Mouse (Mus musculus) bone marrow macrophage, adult 2 months (primary cell): ENCODE results near the gene Pde8b. TPM values are rescaled to one million over a fixed set of nuclear protein-coding genes. Genes with fewer than 3 reads are reported as not detected.

Source experiments
- H3K27ac ChIP-seq: 2 replicates; pipeline ENCODE4 v1.5.1; 2012; ENCODE audit warnings: low read depth, low read length; ENCODE audit not compliant: insufficient read depth
- H3K4me1 ChIP-seq: 2 replicates; pipeline ENCODE4 v1.6.1; 2012; ENCODE audit warnings: low read length; ENCODE audit not compliant: control insufficient read depth, insufficient read depth
- H3K4me3 ChIP-seq: 2 replicates; pipeline ENCODE4 v1.5.1; 2012; ENCODE audit warnings: mild to moderate bottlenecking, low read length, moderate library complexity; ENCODE audit not compliant: insufficient read depth
- CTCF ChIP-seq: IDR thresholded peaks from 2 replicates; pipeline ENCODE4 v1.5.1; 2012; ENCODE audit warnings: low read depth, mild to moderate bottlenecking, low read length, moderate library complexity
- POLR2A ChIP-seq: IDR thresholded peaks from 2 replicates; pipeline ENCODE4 v1.6.1; 2012; ENCODE audit warnings: mild to moderate bottlenecking, low read depth, low read length, borderline replicate concordance
- polyA plus RNA-seq: library from polyadenylated mRNA; stranded (reverse); fragments of >200 nt; gene quantifications from 2 replicates; pipeline ENCODE4 v1.2.4, GENCODE M21; 2012; ENCODE audit not compliant: missing spikeins, insufficient read depth, insufficient read length

The Pde8b gene
- polyA plus RNA-seq, 1 experiment: 4.9 TPM

DNA sequence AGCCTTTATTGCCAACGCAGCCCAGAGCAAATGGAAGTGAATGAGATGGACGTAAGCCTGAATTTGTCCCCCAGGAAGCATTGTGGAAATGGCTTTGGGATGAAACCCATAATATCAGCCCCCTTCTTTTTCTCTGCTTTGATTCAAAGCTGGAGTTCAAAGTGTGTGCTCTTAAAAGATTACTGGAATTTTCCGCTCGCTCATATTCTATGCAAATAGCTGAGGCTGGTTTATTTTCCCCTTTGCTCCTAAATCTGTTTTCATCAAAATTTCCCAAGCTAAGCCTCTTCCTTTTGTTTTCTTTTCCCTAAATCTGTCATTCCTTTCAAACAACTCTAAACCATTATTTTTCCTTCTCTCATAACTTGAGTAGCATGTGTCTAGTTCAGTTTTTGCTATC, 129.6 kb downstream of the Pde8b start:
- Histone ChIP-seq H3K27ac (no peak overlapping the region), H3K4me3 (no peak overlapping the region), H3K4me1 (no peaks in the 10 kb centered on the region)
- TF ChIP-seq POLR2A: no peak
- TF ChIP-seq CTCF: no peak

DNA sequence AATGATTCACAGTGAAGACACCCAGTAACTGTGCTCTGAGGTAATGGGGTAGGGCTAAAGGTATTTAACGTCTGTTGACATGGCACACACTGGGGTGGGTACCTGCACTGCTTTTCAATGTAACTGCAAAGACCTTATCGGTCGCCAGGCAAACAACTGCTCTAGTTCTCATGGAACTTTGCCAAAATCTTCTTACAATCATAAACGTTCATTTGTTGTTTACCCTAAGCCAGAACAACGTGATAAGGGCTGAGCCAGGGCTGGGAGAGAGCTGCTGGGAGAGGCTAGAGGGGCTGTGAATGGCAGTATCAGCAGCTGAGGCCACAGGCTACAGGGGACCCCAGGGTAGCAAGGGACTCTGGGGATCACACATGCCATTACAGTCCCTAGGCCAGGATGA, 136.4 kb downstream of the Pde8b start:
- TF ChIP-seq CTCF (no peak), POLR2A (no peak)
- H3K4me1 ChIP-seq: no peaks in the 10 kb centered on the region
- no peak overlapping the region for H3K27ac ChIP-seq

DNA sequence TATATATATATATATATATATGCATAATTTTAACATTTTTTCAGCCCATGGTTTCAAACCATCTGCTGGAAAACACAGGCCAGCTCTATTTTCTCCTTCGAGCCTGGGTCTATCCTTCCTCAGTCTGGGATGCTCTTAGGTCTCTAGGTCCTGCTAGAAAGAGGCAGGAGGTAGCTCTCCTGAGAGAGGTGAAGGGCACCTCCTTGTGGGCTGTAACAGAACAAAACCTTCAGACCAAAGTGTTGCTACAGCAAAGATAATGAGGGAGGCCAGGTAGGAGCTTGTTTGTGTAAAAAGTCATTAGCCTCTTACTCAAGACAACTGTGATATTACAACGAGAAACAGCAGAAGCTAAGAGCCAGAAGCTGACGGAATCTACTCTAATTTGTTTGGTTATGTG, 140.6 kb downstream of the Pde8b start:
- TF ChIP-seq CTCF (no peak), POLR2A (no peak)
- H3K27ac ChIP-seq: no peak overlapping the region
- H3K4me1 ChIP-seq: no peaks in the 10 kb centered on the region
- H3K4me3 ChIP-seq: no peak overlapping the region

More for the DNA sequence above, 136.4 kb downstream of the Pde8b start:
- H3K4me3 ChIP-seq: no peak overlapping the region

DNA sequence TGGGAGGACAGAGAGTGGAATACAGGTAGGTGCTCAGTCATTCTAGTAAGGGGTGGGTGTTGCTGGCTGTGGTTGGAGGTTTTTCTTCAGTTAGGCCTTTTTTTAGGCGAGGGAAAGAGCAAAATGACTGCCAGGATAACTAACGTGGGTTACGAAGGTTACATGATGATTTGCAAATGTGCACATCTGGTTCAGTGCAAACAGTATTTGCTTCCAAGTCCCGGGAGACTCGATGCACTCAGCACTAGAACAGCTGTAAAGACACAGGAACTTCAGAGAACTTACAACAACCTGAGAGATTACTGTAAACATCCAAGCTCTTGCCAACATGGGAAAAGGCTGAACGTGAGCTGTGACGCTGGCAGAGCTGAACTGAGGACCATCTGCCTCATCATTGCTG, 142.1 kb downstream of the Pde8b start:
- H3K4me3 ChIP-seq: no peak overlapping the region
- no peak overlapping the region for H3K27ac ChIP-seq
- H3K4me1 ChIP-seq: no peaks in the 10 kb centered on the region; the same call in 1 of the 2 replicates
- TF ChIP-seq POLR2A: no peak
- no peak for TF ChIP-seq CTCF

DNA sequence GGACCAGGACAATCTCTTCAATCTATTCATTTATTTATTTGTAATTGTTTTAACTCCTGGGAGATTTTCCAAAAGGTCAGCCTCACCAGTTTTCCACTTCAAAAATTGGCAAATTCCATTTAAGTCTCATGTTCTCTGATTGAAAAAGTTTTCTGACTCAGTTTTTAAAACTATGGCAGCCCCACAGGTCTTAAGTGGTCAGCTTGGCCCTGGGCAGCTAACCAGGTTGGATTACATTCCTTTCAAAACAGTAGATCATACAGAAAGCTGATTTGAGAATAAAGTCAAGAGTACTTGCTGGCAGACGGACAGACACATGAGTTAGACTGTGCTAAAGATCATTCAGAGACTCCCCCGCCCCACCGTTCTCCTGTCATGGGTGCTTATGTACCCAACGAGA, 145.3 kb downstream of the Pde8b start:
- TF ChIP-seq CTCF (no peak), POLR2A (no peak)
- Histone ChIP-seq H3K4me3 (no peak overlapping the region), H3K27ac (no peak overlapping the region), H3K4me1 (no peaks in the 10 kb centered on the region; the same call in 1 of the 2 replicates)

DNA sequence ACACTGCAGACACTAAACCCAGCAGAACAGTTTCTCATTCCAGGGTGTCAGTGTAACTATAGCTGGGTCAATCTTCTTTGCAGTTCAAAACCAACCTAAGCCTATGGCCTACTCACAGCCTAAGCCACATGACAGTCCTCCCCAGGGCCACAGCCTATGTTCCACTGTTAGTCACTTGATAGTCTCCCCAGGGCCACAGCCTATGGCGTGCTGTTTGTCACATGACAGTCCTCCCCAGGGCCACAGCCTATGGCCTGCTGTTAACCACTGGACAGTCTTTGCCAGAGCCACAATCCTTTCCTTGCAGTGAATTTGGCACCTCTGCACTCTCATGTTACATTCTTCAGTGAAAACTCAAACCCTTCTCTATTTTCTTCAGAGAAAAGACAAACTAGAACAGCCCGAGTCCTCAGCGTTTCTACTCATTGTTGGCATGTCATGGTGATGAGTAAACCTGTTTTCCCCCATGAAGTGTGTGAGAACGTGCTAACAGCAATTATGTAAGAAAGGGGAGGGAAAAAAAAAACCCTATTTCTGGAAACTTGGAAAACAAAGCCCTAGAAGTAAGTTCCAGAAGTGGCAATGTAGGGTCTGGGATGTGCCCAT, 147.0 kb downstream of the Pde8b start:
- Histone ChIP-seq H3K4me1 (no peaks in the 10 kb centered on the region; the same call in 1 of the 2 replicates), H3K4me3 (no peak overlapping the region), H3K27ac (no peak overlapping the region)
- TF ChIP-seq POLR2A (no peak), CTCF (no peak)

DNA sequence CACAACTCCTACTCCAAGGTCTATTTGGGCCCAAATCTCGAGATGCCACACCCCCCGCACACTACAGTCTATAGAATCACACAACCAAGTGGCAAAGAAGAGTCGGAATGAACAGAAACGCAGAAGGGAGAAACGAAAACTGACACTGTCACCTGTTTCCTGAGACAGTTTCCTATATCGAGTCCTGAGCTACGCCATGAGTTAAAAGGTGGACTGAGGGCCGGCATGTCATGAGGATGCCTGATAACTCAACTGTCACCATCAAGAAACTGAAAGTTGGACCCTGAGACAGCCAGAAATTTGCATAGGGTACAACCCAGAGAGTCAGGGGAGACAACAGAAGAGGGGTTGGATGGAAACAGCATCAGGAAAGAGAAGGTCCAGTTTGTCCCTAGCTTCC, 148.8 kb downstream of the Pde8b start:
- Histone ChIP-seq H3K4me3 (no peak overlapping the region), H3K27ac (no peak overlapping the region), H3K4me1 (no peaks in the 10 kb centered on the region; the same call in 1 of the 2 replicates)
- TF ChIP-seq POLR2A (no peak), CTCF (no peak)

DNA sequence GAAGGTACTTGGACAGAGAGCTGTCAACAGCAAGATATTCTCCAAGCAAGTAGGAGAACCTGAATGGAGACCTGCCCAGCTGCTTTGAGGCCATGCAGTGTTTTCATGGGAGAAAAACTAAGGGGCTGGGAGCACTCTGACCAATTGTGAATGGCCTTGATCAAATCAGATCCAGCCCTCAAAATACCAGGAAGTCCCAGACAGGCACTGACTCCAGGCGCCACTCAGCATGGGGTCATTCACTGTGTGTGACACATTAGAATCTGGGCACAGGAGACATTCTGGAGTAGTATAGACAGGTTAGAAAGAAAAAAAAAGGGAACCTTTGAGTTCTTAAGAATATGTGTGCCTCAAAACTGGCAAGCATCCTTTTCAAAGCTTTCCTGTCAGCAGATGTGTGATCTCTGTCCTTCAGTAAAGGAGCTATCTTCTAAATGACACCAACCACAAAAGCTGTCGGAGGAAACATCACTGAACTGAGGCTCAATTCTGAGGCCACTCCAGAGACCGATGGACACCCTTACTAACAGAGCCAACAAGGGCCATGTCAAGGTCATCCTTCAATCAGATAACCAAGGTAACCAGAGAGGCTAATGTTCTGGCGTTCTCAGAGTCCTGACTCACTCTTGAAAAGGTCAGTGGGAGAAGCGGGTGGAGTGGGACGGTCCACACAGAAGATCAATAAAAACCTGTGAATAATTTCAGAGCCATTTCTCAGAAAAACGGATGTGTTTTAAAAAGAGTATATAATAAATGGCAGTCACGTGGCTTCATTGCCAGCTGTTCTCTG, 151.0 kb downstream of the Pde8b start:
- Histone ChIP-seq H3K4me3 (no peak overlapping the region), H3K27ac (no peak overlapping the region), H3K4me1 (no peaks in the 10 kb centered on the region; the same call in 1 of the 2 replicates)
- TF ChIP-seq POLR2A (no peak), CTCF (no peak)

DNA sequence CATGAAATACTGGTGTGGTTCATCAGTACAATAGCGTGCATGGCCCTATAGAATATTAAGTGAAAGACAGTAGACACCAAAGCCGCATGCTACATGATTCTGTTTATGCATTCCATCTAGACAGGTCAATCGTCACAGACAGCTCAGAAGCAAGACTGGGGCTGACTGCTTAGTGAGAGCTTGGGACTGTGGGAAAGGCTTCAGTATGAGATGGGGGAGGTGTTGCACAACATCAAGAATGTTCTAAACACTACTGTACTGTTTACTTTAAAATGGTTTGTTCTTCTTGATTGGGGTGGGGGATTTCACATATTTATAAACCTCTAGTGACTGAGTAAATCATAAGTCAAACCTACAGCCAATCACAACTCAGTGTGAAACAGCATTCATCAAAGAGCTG, 153.5 kb downstream of the Pde8b start:
- TF ChIP-seq POLR2A (no peak), CTCF (no peak)
- Histone ChIP-seq H3K4me3 (no peak overlapping the region), H3K4me1 (peaks cover 9% of the 10 kb centered on the region), H3K27ac (no peak overlapping the region)

DNA sequence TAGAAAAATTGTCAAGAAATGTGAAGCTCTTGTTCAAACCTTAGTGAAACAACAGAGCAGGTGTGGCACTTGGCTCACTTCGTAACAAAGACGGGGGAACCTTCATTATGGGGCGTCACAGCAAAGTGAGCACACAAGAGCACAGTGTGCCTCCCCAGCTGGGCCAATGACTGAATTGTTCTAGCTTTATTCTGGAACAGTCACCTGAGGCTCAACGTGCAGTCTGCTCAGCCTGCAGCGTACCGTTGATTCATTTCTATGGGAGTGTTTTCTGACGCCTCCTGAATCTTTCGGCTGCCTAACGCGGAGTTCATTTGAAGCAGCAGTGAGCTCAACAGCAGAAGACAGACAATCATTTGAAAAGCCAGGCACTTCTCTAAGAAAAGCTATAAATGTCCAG, 154.3 kb downstream of the Pde8b start:
- H3K4me3 ChIP-seq: no peak overlapping the region
- no peak overlapping the region for H3K27ac ChIP-seq
- H3K4me1 ChIP-seq: peaks cover 14% of the 10 kb centered on the region
- TF ChIP-seq CTCF (no peak), POLR2A (no peak)
